Mouse (Mus musculus): ENCODE data around the gene Cdk9.

DNA sequence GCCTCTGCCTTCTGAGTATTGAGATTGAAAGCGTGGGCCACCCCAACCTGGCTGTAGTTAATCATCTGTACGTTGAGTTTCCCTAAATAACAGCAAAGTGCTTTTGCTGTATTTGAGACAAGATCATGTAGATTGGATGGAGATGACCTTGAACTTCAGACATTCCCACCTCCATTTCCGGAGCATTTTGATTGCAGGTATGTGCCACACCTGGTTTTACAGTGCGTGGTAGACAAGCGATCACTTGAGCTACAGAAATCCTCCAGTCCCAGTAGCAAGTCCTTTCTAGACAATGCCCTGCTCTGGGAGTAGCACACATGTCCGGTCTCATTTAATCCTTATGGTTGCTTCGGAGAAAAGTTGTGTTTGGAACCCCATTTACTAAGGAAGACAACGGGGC is 9.8 kb downstream of the Cdk9 start:
- TF ChIP-seq CHD2 (IDR thresholded peaks at IDR 0.05; ENCODE audit: low read depth, low read length) (no peak), ZNF384 (IDR thresholded peaks at IDR 0.05; ENCODE audit: low read depth, low read length) (no peak), MAFK (IDR thresholded peaks at IDR 0.05; ENCODE audit: insufficient read depth, low read depth, low read length) (no peak), HCFC1 (IDR thresholded peaks at IDR 0.05; ENCODE audit: borderline replicate concordance, insufficient read depth, low read length) (no peak), ZC3H11A (IDR thresholded peaks at IDR 0.05; ENCODE audit: borderline replicate concordance, low read depth, low read length) (no peak)
